Mouse (Mus musculus) C2C12 (cell line): ENCODE measurements around the gene Rangrf. TPM values are rescaled to one million over a fixed set of nuclear protein-coding genes. Genes with fewer than 3 reads are reported as not detected.
"Not testable (repeated sequence)": the region's sequence is repeated elsewhere in the genome, so short reads cannot be mapped to it uniquely, and the experiment has no call there.

Source experiments
- H3K27me3 ChIP-seq: one replicate; pipeline ENCODE4 v1.6.1; 2011; ENCODE audit not compliant: control insufficient read depth, insufficient read depth, insufficient read length
- H3K36me3 ChIP-seq: one replicate; pipeline ENCODE4 v1.6.1; 2011; ENCODE audit not compliant: control insufficient read depth, insufficient read depth
- H3K4me3 ChIP-seq: one replicate; pipeline ENCODE4 v1.5.1; 2011; ENCODE audit warnings: mild to moderate bottlenecking, control low read depth; ENCODE audit not compliant: poor library complexity, insufficient read depth, severe bottlenecking
- H3K79me2 ChIP-seq: one replicate; pipeline ENCODE4 v1.6.1; 2011; ENCODE audit not compliant: control insufficient read depth, insufficient read depth
- H3K79me3 ChIP-seq: one replicate; pipeline ENCODE4 v1.6.1; 2011; ENCODE audit warnings: low read depth, control low read depth
- H3ac ChIP-seq: one replicate; pipeline ENCODE3; 2011; ENCODE audit warnings: low read depth; ENCODE audit not compliant: control insufficient read depth, insufficient read length
- CEBPB ChIP-seq: IDR thresholded peaks from one replicate; pipeline ENCODE4 v1.6.1; 2011; ENCODE audit warnings: low read depth, mild to moderate bottlenecking, control low read depth, moderate library complexity
- CTCF ChIP-seq: IDR thresholded peaks from one replicate; pipeline ENCODE4 v1.5.1; 2011; ENCODE audit not compliant: control insufficient read depth, insufficient read depth, insufficient read length
- FOSL1 ChIP-seq: IDR thresholded peaks from one replicate; pipeline ENCODE4 v1.8.0; 2011; ENCODE audit warnings: mild to moderate bottlenecking, low read length; ENCODE audit not compliant: poor library complexity, insufficient read depth, severe bottlenecking
- MAX ChIP-seq: IDR thresholded peaks from one replicate; pipeline ENCODE4 v1.6.1; 2011; ENCODE audit warnings: mild to moderate bottlenecking, control low read depth
- MYOD1 ChIP-seq: IDR thresholded peaks from one replicate; pipeline ENCODE4 v1.6.1; 2011; ENCODE audit warnings: low read depth; ENCODE audit not compliant: control insufficient read depth, insufficient read length
- MYOG ChIP-seq: IDR thresholded peaks from one replicate; pipeline ENCODE4 v1.6.1; 2011; ENCODE audit not compliant: control insufficient read depth, insufficient read length; ENCODE audit errors: extremely low read depth
- USF1 ChIP-seq: IDR thresholded peaks from one replicate; pipeline ENCODE4 v1.6.1; 2011; ENCODE audit warnings: low read depth, mild to moderate bottlenecking, control low read depth, moderate library complexity
- polyA plus RNA-seq: library from polyadenylated mRNA; unstranded; fragments of >200 nt; fragmentation: generic; extraction: Trizol; gene quantifications from one replicate; pipeline ENCODE4 v1.2.1, GENCODE M21; 2012; ENCODE audit warnings: missing spikeins

Gene Rangrf
- polyA plus RNA-seq, 1 experiment: 76.2 TPM

- TF ChIP-seq MYOD1 (no peak), CEBPB (no peak), CTCF (no peak), MAX (no peak), MYOG (no peak), FOSL1 (no peak), USF1 (no peak)
- Histone ChIP-seq H3K79me3 (peaks cover 25% of the 10 kb centered on the region), H3K36me3 (peaks cover 8% of the 10 kb centered on the region), H3ac (no peak overlapping the region), H3K4me3 (no peak overlapping the region), H3K79me2 (peaks cover 28% of the 10 kb centered on the region), H3K27me3 (no peaks in the 10 kb centered on the region)
Measured at GRCm38 (mm10) chr11:69010400-69011323, 35.7 kb upstream of the Rangrf start.

DNA sequence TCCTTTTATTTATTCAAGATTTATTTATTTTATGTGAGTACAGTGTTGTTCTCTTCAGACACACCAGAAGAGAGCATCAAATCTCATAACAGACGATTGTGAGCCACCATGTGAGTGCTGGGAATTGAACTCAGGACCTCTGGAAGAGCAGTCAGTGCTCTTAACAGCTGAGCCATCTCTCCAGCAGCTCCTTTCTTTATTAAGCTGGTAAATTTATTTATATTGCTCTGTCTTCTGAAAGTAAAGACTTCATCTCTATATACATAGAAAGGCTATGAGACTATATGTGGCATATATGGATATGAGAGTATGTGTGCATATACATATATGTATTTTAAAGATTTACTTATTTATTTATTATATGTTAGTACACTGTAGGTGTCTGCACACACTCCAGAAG, 34.5 kb upstream of the Rangrf start:
- H3K79me2 ChIP-seq: peaks cover 39% of the 10 kb centered on the region
- H3K36me3 ChIP-seq: peaks cover 18% of the 10 kb centered on the region
- TF ChIP-seq MYOG (no peak), MAX (no peak), CTCF (no peak), FOSL1 (no peak), MYOD1 (no peak)
- H3ac ChIP-seq: no peak overlapping the region
- no peak overlapping the region for H3K4me3 ChIP-seq
- H3K79me3 ChIP-seq: peaks cover 37% of the 10 kb centered on the region
- H3K27me3 ChIP-seq: no peaks in the 10 kb centered on the region

GRCm38 (mm10) chr11:69008182-69009121, 33.5 kb upstream of the Rangrf start, which contains the start of gene Pfas:
TSS of gene Pfas (minus strand) at chr11:69008460.
- TF ChIP-seq MYOD1 (no peak), MAX (peak; percentile 79)
- Histone ChIP-seq H3K36me3 (peaks cover 28% of the 10 kb centered on the region), H3K27me3 (no peaks in the 10 kb centered on the region), H3K79me3 (peaks cover 37% of the 10 kb centered on the region), H3K79me2 (peaks cover 49% of the 10 kb centered on the region), H3ac (peak within 1 kb of the TSS; percentile 92), H3K4me3 (peak within 1 kb of the TSS; percentile 95)

DNA sequence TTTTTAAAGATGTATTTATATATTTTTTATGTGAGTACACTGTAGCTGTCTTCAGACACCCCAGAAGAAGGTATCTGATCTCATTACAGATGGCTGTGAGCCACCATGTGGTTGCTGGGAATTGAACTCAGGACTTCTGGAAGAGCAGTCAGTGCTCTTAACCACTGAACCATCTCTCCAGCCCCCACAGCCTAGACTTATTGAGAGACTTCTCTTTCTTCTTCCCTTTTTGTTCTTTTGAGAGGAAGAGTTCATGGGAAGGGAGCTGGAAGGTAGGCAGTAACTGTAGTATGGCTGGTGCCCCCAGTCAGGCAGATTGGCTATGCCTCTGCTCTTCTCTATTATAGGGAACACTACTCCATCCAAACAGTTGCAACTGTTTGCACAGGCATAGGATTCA, 31.6 kb upstream of the Rangrf start:
- H3K27me3 ChIP-seq: not testable (repeated sequence)

GRCm38 (mm10) chr11:69005193-69005592, 30.2 kb upstream of the Rangrf start:
- TF ChIP-seq USF1 (no peak), CEBPB (no peak), MYOD1 (no peak), MYOG (no peak), FOSL1 (no peak), CTCF (no peak), MAX (no peak)
- Histone ChIP-seq H3K36me3 (peaks cover 60% of the 10 kb centered on the region), H3K4me3 (no peak overlapping the region), H3K79me3 (peaks cover 37% of the 10 kb centered on the region), H3K27me3 (no peaks in the 10 kb centered on the region), H3K79me2 (peaks cover 58% of the 10 kb centered on the region), H3ac (no peak overlapping the region)

More for the DNA sequence above, 31.6 kb upstream of the Rangrf start:
- H3K4me3 ChIP-seq, H3ac ChIP-seq: not testable (repeated sequence)
- H3K79me3 ChIP-seq: peaks cover 37% of the 10 kb centered on the region
- H3K79me2 ChIP-seq: peaks cover 58% of the 10 kb centered on the region
- peaks cover 46% of the 10 kb centered on the region for H3K36me3 ChIP-seq

DNA sequence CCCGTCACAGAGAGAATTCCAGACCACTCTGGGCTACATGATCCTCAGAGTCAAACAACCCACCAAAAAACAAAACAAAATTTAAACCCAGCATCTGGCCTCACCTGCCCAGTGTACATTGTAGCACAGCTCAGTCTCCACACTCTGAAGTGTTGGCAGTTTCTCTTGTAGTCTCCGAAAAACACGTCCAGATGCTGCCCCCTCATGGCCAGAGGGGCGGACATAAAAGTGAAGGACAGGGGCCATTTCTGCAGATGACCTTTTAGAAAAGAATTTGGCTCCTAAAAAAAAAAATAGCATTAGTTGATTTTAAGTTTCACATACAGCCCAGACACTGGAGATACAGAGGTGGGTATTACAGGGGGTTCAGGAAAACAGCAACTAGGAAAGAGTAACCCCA, 28.6 kb upstream of the Rangrf start:
- Histone ChIP-seq H3K4me3 (no peak overlapping the region), H3ac (no peak overlapping the region), H3K27me3 (no peaks in the 10 kb centered on the region), H3K36me3 (peaks cover 76% of the 10 kb centered on the region), H3K79me2 (peaks cover 58% of the 10 kb centered on the region), H3K79me3 (peaks cover 37% of the 10 kb centered on the region)
- TF ChIP-seq FOSL1: no peak
- TF ChIP-seq MAX: no peak
- no peak for TF ChIP-seq MYOG
- TF ChIP-seq MYOD1: no peak
- no peak for TF ChIP-seq CEBPB
- TF ChIP-seq USF1: no peak
- no peak for TF ChIP-seq CTCF

- peaks cover 33% of the 10 kb centered on the region for H3K79me3 ChIP-seq
- peaks cover 84% of the 10 kb centered on the region for H3K36me3 ChIP-seq
- peaks cover 52% of the 10 kb centered on the region for H3K79me2 ChIP-seq
- not testable (repeated sequence) for H3ac ChIP-seq, H3K27me3 ChIP-seq, H3K4me3 ChIP-seq
Measured at GRCm38 (mm10) chr11:69002782-69003181, 27.8 kb upstream of the Rangrf start.
